Mouse (Mus musculus) stomach, postnatal 0 days (tissue): Measurements from ENCODE around the gene Gcn1l1.

Experiments
- CTCF ChIP-seq: IDR thresholded peaks from 2 replicates; pipeline ENCODE4 v1.5.1; 2016; ENCODE audit warnings: antibody characterized with exemption, low read depth, mild to moderate bottlenecking, moderate library complexity
- EP300 ChIP-seq: optimal IDR thresholded peaks from 2 replicates; pipeline ENCODE3; 2016; ENCODE audit warnings: antibody characterized with exemption

- TF ChIP-seq CTCF (no peak), EP300 (no peak)
Measured at GRCm38 (mm10) chr5:115574992-115575391, 9.9 kb downstream of the Gcn1l1 start.
